Mouse (Mus musculus): Measurements from ENCODE around the gene Gtdc1. TPM values are rescaled to one million over a fixed set of nuclear protein-coding genes. Genes with fewer than 3 reads are reported as not detected.

Gtdc1 gene
- polyA plus RNA-seq, 1 experiment from 2014 or later = 13.7 TPM

- no peak overlapping the region for H3K4me3 ChIP-seq
- no peak overlapping the region for H3K4me2 ChIP-seq (replicated peaks)
- H3K27me3 ChIP-seq = no peaks in the 10 kb centered on the region
- no peaks in the 10 kb centered on the region for H3K9me3 ChIP-seq
- H3K4me1 ChIP-seq = no peaks in the 10 kb centered on the region
- no peaks in the 10 kb centered on the region for H3K36me3 ChIP-seq
- no peak overlapping the region for H3K9ac ChIP-seq (replicated peaks)
- no peak overlapping the region for H3K27ac ChIP-seq (replicated peaks)
- no peak for ATAC-seq (ENCODE audit: low FRiP score, low read depth)
Observed at GRCm38 (mm10) chr2:44721461-44721860, 206.0 kb downstream of the Gtdc1 start.

GRCm38 (mm10) chr2:44705883-44706615 is 221.4 kb downstream of the Gtdc1 start:
- 82% methylated on average over 4 of the region's 4 CpGs for WGBS
- Histone ChIP-seq H3K9me3 (no peaks in the 10 kb centered on the region), H3K27me3 (no peaks in the 10 kb centered on the region), H3K36me3 (no peaks in the 10 kb centered on the region), H3K27ac (replicated peaks) (no peak overlapping the region), H3K4me2 (replicated peaks) (no peak overlapping the region), H3K4me3 (no peak overlapping the region), H3K9ac (replicated peaks) (no peak overlapping the region), H3K4me1 (no peaks in the 10 kb centered on the region)
- no peak for ATAC-seq (ENCODE audit: low FRiP score, low read depth)

- Histone ChIP-seq H3K4me1 (no peaks in the 10 kb centered on the region), H3K27ac (replicated peaks) (no peak overlapping the region), H3K9ac (replicated peaks) (no peak overlapping the region), H3K36me3 (no peaks in the 10 kb centered on the region), H3K4me2 (replicated peaks) (no peak overlapping the region), H3K9me3 (no peaks in the 10 kb centered on the region), H3K4me3 (no peak overlapping the region), H3K27me3 (no peaks in the 10 kb centered on the region)
- no peak for ATAC-seq (ENCODE audit: low FRiP score, low read depth)
- 54% methylated on average over 4 of the region's 4 CpGs for WGBS
Observed at GRCm38 (mm10) chr2:44700276-44700675, 227.2 kb downstream of the Gtdc1 start.

GRCm38 (mm10) chr2:44696441-44696840 is 231.0 kb downstream of the Gtdc1 start:
- Histone ChIP-seq H3K36me3 (no peaks in the 10 kb centered on the region), H3K27ac (replicated peaks) (no peak overlapping the region), H3K9me3 (no peaks in the 10 kb centered on the region), H3K4me2 (replicated peaks) (no peak overlapping the region), H3K4me1 (peaks cover 6% of the 10 kb centered on the region; the same call in 1 of the 2 replicates), H3K27me3 (no peaks in the 10 kb centered on the region), H3K4me3 (no peak overlapping the region), H3K9ac (replicated peaks) (no peak overlapping the region)
- no peak for ATAC-seq (ENCODE audit: low FRiP score, low read depth)
- 35% methylated on average over 3 of the region's 3 CpGs for WGBS

- Histone ChIP-seq H3K27me3 (no peaks in the 10 kb centered on the region), H3K36me3 (no peaks in the 10 kb centered on the region), H3K4me3 (no peak overlapping the region), H3K4me1 (peaks cover 6% of the 10 kb centered on the region; the same call in 1 of the 2 replicates), H3K4me2 (replicated peaks) (no peak overlapping the region), H3K9me3 (no peaks in the 10 kb centered on the region), H3K27ac (replicated peaks) (no peak overlapping the region), H3K9ac (replicated peaks) (no peak overlapping the region)
- no peak for ATAC-seq (ENCODE audit: low FRiP score, low read depth)
- 16% methylated on average over 1 of the region's 1 CpGs for WGBS
Observed at GRCm38 (mm10) chr2:44693898-44694297, 233.6 kb downstream of the Gtdc1 start.

- Histone ChIP-seq H3K4me3 (no peak overlapping the region), H3K27me3 (no peaks in the 10 kb centered on the region), H3K4me2 (replicated peaks) (no peak overlapping the region), H3K27ac (replicated peaks) (no peak overlapping the region), H3K9me3 (no peaks in the 10 kb centered on the region), H3K9ac (replicated peaks) (no peak overlapping the region), H3K36me3 (no peaks in the 10 kb centered on the region), H3K4me1 (no peaks in the 10 kb centered on the region)
- 97% methylated on average over 7 of the region's 7 CpGs for WGBS
- ATAC-seq (ENCODE audit: low FRiP score, low read depth) = no peak
Observed at GRCm38 (mm10) chr2:44664049-44664448, 263.4 kb downstream of the Gtdc1 start.

GRCm38 (mm10) chr2:44659870-44660269 is 267.6 kb downstream of the Gtdc1 start:
- WGBS = 72% methylated on average over 2 of the region's 2 CpGs
- Histone ChIP-seq H3K9ac (replicated peaks) (no peak overlapping the region), H3K4me2 (replicated peaks) (no peak overlapping the region), H3K9me3 (no peaks in the 10 kb centered on the region), H3K27ac (replicated peaks) (no peak overlapping the region), H3K4me1 (no peaks in the 10 kb centered on the region), H3K4me3 (no peak overlapping the region), H3K27me3 (no peaks in the 10 kb centered on the region), H3K36me3 (no peaks in the 10 kb centered on the region)
- no peak for ATAC-seq (ENCODE audit: low FRiP score, low read depth)

- no peaks in the 10 kb centered on the region for H3K27me3 ChIP-seq
- no peaks in the 10 kb centered on the region for H3K36me3 ChIP-seq
- no peak overlapping the region for H3K9ac ChIP-seq (replicated peaks)
- H3K4me2 ChIP-seq (replicated peaks) = no peak overlapping the region
- no peak overlapping the region for H3K4me3 ChIP-seq
- H3K9me3 ChIP-seq = no peaks in the 10 kb centered on the region
- no peak overlapping the region for H3K27ac ChIP-seq (replicated peaks)
- no peaks in the 10 kb centered on the region for H3K4me1 ChIP-seq
- no peak for ATAC-seq (ENCODE audit: low FRiP score, low read depth)
Observed at GRCm38 (mm10) chr2:44659011-44659410, 268.4 kb downstream of the Gtdc1 start.

GRCm38 (mm10) chr2:44648537-44648936 is 278.9 kb downstream of the Gtdc1 start:
- H3K27me3 ChIP-seq = no peaks in the 10 kb centered on the region
- no peak overlapping the region for H3K9ac ChIP-seq (replicated peaks)
- no peak overlapping the region for H3K4me3 ChIP-seq
- H3K9me3 ChIP-seq = no peaks in the 10 kb centered on the region
- no peaks in the 10 kb centered on the region for H3K36me3 ChIP-seq
- no peak for ATAC-seq (ENCODE audit: low FRiP score, low read depth)
- 81% methylated on average over 3 of the region's 3 CpGs for WGBS
- H3K27ac ChIP-seq (replicated peaks) = no peak overlapping the region
- H3K4me1 ChIP-seq = no peaks in the 10 kb centered on the region
- no peak overlapping the region for H3K4me2 ChIP-seq (replicated peaks)

GRCm38 (mm10) chr2:44646398-44646797 is 281.1 kb downstream of the Gtdc1 start:
- no peak for ATAC-seq (ENCODE audit: low FRiP score, low read depth)
- no peaks in the 10 kb centered on the region for H3K9me3 ChIP-seq
- no peaks in the 10 kb centered on the region for H3K36me3 ChIP-seq
- H3K27me3 ChIP-seq = no peaks in the 10 kb centered on the region
- H3K27ac ChIP-seq (replicated peaks) = no peak overlapping the region
- H3K4me2 ChIP-seq (replicated peaks) = no peak overlapping the region
- 93% methylated on average over 6 of the region's 6 CpGs for WGBS
- no peak overlapping the region for H3K9ac ChIP-seq (replicated peaks)
- H3K4me3 ChIP-seq = no peak overlapping the region
- no peaks in the 10 kb centered on the region for H3K4me1 ChIP-seq

- H3K9ac ChIP-seq (replicated peaks) = no peak overlapping the region
- 58% methylated on average over 2 of the region's 2 CpGs for WGBS
- no peak overlapping the region for H3K4me2 ChIP-seq (replicated peaks)
- H3K27ac ChIP-seq (replicated peaks) = no peak overlapping the region
- H3K4me1 ChIP-seq = no peaks in the 10 kb centered on the region
- H3K27me3 ChIP-seq = no peaks in the 10 kb centered on the region
- no peak for ATAC-seq (ENCODE audit: low FRiP score, low read depth)
- no peaks in the 10 kb centered on the region for H3K36me3 ChIP-seq
- no peaks in the 10 kb centered on the region for H3K9me3 ChIP-seq
- H3K4me3 ChIP-seq = no peak overlapping the region
Observed at GRCm38 (mm10) chr2:44639370-44639769, 288.1 kb downstream of the Gtdc1 start.

GRCm38 (mm10) chr2:44638157-44638556 is 289.3 kb downstream of the Gtdc1 start:
- H3K9ac ChIP-seq (replicated peaks) = no peak overlapping the region
- no peak overlapping the region for H3K4me2 ChIP-seq (replicated peaks)
- no peak overlapping the region for H3K27ac ChIP-seq (replicated peaks)
- H3K36me3 ChIP-seq = no peaks in the 10 kb centered on the region
- no peak overlapping the region for H3K4me3 ChIP-seq
- H3K9me3 ChIP-seq = no peaks in the 10 kb centered on the region
- H3K4me1 ChIP-seq = no peaks in the 10 kb centered on the region
- 68% methylated on average over 4 of the region's 4 CpGs for WGBS
- H3K27me3 ChIP-seq = no peaks in the 10 kb centered on the region
- no peak for ATAC-seq (ENCODE audit: low FRiP score, low read depth)

GRCm38 (mm10) chr2:44633971-44634370 is 293.5 kb downstream of the Gtdc1 start:
- no peak overlapping the region for H3K4me2 ChIP-seq (replicated peaks)
- H3K4me1 ChIP-seq = peaks cover 15% of the 10 kb centered on the region; the same call in 1 of the 2 replicates
- H3K9me3 ChIP-seq = no peaks in the 10 kb centered on the region
- ATAC-seq (ENCODE audit: low FRiP score, low read depth) = peak; percentile 8; the same call in 1 of the 2 replicates
- no peak overlapping the region for H3K4me3 ChIP-seq
- no peaks in the 10 kb centered on the region for H3K27me3 ChIP-seq
- 54% methylated on average over 8 of the region's 8 CpGs for WGBS
- H3K36me3 ChIP-seq = no peaks in the 10 kb centered on the region
- H3K27ac ChIP-seq (replicated peaks) = 0 out of 2 replicates have a peak overlapping the region, but pooled peaks have one; percentile 22
- no peak overlapping the region for H3K9ac ChIP-seq (replicated peaks)
